Mouse (Mus musculus): ENCODE data around the gene D430041D05Rik. TPM values are rescaled to one million over a fixed set of nuclear protein-coding genes. Genes with fewer than 3 reads are reported as not detected.

Gene D430041D05Rik
- polyA plus RNA-seq, 1 experiment from 2014 or later, result not detected

DNA sequence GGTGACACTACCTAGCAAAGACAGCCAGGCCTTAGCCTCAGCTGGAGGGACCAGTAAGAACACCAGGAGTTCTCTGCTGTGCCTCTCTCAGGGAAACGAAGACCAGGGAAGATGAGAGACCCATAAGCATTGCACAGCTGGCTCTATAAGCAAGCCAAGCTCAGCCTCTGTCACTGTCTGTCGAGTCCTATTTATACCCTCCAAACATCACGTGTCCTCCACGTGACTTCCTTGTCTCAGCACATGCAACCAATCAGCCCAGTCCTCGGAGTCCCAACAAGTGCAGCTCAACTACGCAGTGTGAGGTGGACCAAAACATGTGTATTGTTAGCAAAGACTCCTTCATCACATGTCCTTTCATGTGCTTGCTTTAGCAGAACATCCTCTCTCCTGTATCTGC lies 28.0 kb downstream of the D430041D05Rik start:
- peaks cover 12% of the 10 kb centered on the region for H3K27me3 ChIP-seq
- ATAC-seq (no peak), DNase-seq (ENCODE audit: low read depth, low spot score) (no peak)
- in situ Hi-C loops (cut with MboI; ENCODE audit: low pct_unique_long_range_greater_than_20kb), result no loop called here
- no peak for TF ChIP-seq CTCF (IDR thresholded peaks at IDR 0.05)
- CTCF ChIA-PET, result no interaction called here
- POLR2A ChIA-PET, result no interaction called here

DNA sequence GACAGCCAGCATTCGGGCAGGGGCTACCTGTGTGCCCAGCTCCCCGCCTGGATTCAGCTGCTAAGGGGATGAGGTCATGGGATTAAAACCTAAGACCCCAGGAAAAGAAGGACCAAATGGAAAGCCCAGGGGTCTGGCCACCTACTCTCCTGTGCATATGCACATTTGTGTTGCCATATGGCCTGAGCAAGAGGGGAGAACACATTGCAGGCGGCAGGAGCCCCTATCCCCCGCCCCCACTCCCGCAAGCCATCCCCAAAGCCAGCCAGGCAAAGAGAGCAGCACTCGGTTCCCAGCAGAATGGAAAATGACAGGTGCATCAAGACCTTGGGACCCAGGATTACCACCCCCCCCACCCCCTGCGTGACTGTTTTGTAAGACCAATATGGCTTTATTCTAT lies 31.5 kb downstream of the D430041D05Rik start:
- ChIA-PET POLR2A (no interaction called here), CTCF (no interaction called here)
- in situ Hi-C loops (cut with MboI; ENCODE audit: low pct_unique_long_range_greater_than_20kb), result no loop called here
- no peak for DNase-seq (ENCODE audit: low read depth, low spot score)
- no peak for TF ChIP-seq CTCF (IDR thresholded peaks at IDR 0.05)
- H3K27me3 ChIP-seq, result peaks cover 11% of the 10 kb centered on the region
- no peak for ATAC-seq

DNA sequence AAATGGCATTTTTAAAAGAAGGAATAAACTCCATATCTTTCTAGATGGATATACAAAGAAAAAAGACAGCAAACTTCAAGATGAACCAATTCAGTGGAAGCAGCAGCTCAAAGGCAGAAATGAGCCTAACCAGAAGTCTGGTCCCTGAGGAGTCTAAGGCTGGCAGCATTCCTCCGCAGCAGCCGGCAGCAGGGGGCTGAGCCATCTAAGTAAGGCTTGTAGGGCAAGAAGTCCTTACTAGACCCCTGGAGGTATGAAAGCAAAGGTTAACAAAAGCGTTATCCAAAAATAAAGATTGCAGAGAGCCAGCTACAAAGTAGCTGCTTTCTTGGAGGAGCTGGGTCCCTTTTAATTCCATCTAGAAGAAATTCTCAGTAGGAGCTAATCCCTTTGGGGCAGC lies 32.0 kb downstream of the D430041D05Rik start:
- no peak for DNase-seq (ENCODE audit: low read depth, low spot score)
- TF ChIP-seq CTCF (IDR thresholded peaks at IDR 0.05), result no peak
- POLR2A ChIA-PET, result no interaction called here
- CTCF ChIA-PET, result no interaction called here
- in situ Hi-C loops (cut with MboI; ENCODE audit: low pct_unique_long_range_greater_than_20kb), result no loop called here
- peaks cover 16% of the 10 kb centered on the region for H3K27me3 ChIP-seq
- ATAC-seq, result no peak

DNA sequence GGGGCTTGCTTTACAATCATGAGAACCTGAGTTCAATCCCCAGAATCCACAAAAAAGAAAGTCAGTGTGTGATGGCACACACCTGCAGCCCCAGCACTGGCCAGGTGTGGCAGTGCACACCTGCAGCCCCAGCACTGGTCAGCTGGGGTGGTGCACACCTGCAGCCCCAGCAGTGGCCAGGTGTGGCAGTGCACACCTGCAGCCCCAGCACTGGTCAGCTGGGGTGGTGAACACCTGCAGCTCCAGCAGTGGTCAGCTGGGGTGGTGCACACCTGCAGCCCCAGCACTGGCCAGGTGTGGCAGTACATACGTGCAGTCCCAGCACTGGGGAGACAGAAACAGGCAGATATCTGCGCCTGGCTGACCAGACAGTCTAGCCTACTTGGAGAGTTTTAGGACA lies 32.8 kb downstream of the D430041D05Rik start:
- POLR2A ChIA-PET, result no interaction called here
- CTCF ChIA-PET, result interaction anchor here (1.1 kb wide), 1 partner anchor 148 kb away, joined by 3 read pairs; no protein-coding TSS in a partner anchor
- peaks cover 17% of the 10 kb centered on the region for H3K27me3 ChIP-seq
- TF ChIP-seq CTCF (IDR thresholded peaks at IDR 0.05), result no peak
- ATAC-seq, result no peak
- in situ Hi-C loops (cut with MboI; ENCODE audit: low pct_unique_long_range_greater_than_20kb), result no loop called here
- DNase-seq (ENCODE audit: low read depth, low spot score), result no peak

DNA sequence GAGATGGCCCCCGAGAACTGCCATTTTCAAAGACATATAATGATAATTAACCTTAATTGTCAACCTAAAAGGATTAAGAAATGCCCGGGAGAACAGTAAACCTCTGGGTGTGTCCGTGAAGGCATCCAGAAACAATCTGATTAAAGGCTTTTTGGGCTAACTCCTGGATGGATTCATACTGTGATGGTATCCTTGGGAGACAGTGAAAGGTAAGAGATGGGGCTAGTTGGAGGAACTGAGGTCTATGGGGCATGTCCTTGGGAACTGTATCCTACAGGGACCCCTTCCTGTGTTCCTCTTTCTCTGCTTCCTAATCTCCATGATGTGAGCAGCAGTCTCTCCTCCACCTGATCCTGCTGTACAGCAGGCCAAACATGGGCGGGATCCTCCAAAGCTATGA lies 38.7 kb downstream of the D430041D05Rik start:
- in situ Hi-C loops (cut with MboI; ENCODE audit: low pct_unique_long_range_greater_than_20kb), result no loop called here
- POLR2A ChIA-PET, result no interaction called here

DNA sequence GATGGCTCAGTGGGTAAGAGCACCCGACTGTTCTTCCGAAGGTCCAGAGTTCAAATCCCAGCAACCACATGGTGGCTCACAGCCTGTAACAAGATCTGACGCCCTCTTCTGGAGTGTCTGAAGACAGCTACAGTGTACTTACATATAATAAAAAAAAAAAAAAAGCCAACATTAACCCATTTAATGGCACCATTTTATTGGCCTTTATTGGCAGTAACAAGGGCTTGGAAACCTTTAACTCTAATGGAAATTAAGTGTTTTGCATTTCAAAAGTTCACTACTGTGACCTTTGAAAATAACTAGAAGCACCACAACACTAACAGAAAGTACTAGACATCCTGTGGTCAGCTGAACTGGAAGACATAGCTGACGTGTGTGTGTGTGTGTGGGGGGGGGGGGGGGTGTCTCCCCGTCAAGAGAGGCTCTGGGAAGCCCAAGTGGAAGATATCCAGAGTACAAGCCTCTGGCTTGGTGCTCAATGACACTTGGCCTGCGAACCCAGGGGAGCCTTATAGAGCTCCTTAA lies 39.1 kb downstream of the D430041D05Rik start:
- peaks cover 16% of the 10 kb centered on the region for H3K27me3 ChIP-seq
- no peak for DNase-seq (ENCODE audit: low read depth, low spot score)
- POLR2A ChIA-PET, result no interaction called here
- in situ Hi-C loops (cut with MboI; ENCODE audit: low pct_unique_long_range_greater_than_20kb), result no loop called here
- no peak for TF ChIP-seq CTCF (IDR thresholded peaks at IDR 0.05)
- ATAC-seq, result no peak
- CTCF ChIA-PET, result no interaction called here

More for the DNA sequence above, 38.7 kb downstream of the D430041D05Rik start:
- CTCF ChIA-PET, result no interaction called here
- peaks cover 16% of the 10 kb centered on the region for H3K27me3 ChIP-seq
- DNase-seq (ENCODE audit: low read depth, low spot score) (no peak), ATAC-seq (no peak)
- no peak for TF ChIP-seq CTCF (IDR thresholded peaks at IDR 0.05)

DNA sequence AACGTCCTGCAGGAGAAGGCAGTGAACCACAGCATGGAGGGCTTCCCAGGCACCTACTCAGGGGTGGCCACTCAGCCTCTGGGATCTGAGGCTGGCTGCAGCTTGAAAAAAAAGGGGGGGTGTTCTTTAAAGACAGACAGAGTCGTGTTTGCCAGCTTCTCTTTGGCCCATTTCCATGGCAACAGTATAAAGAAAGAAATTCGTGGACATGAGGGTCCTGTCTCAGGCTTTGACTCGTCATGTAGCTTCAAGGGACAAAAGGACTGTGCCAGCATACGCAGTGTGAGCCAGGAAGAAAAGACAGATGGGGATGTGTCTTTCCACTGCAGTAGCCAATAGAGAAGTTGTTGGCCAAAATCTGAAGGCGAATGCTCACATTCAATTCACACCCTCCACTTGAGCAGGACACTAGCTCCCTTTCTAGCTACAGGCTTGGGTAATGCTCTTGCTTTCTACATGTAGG lies 42.9 kb downstream of the D430041D05Rik start:
- in situ Hi-C loops (cut with MboI; ENCODE audit: low pct_unique_long_range_greater_than_20kb), result no loop called here
- peaks cover 6% of the 10 kb centered on the region for H3K27me3 ChIP-seq
- ATAC-seq, result no peak
- ChIA-PET POLR2A (no interaction called here), CTCF (no interaction called here)
- TF ChIP-seq CTCF (IDR thresholded peaks at IDR 0.05), result no peak
- DNase-seq (ENCODE audit: low read depth, low spot score), result no peak

DNA sequence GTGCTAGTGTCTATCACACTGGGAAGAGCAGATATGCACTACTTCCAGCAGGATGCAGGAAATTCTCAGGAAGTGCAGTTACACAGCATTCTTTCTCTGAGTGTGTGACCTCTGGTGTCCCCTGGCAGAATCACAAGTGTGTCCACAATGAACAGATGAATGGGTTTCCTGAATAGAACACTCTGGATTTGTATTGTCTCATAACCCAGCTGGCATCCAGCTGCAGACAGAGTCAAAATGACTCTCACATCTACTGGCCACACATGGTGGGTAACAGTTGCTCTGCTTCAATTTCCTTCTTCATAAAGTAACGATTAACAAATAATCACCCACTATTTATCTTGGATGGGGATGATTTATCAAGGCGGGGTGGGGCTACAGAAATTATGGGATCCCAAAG lies 43.5 kb downstream of the D430041D05Rik start:
- POLR2A ChIA-PET, result no interaction called here
- H3K27me3 ChIP-seq, result peaks cover 6% of the 10 kb centered on the region
- DNase-seq (ENCODE audit: low read depth, low spot score), result no peak
- in situ Hi-C loops (cut with MboI; ENCODE audit: low pct_unique_long_range_greater_than_20kb), result no loop called here
- no peak for TF ChIP-seq CTCF (IDR thresholded peaks at IDR 0.05)
- CTCF ChIA-PET, result no interaction called here
- no peak for ATAC-seq

DNA sequence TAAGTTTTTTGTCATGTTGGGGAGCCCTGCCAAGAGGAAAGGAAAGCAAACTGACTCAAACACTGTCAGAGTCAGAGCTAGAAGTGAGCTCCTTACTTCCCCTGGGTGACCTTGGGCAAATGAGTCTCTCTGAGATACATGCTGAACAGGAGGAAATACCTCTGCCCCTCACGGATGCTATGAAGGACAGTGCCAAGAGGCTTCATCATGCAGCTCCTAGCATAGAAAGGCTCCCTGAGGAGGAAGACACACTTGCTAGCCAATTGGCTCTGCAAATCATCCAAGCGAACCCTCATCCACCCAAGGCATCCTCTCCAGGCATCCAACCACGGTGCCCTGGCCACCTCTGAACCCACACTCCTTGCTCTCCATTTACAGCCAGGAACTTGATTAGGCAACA lies 51.5 kb downstream of the D430041D05Rik start:
- no peak for DNase-seq (ENCODE audit: low read depth, low spot score)
- no peaks in the 10 kb centered on the region for H3K27me3 ChIP-seq
- in situ Hi-C loops (cut with MboI; ENCODE audit: low pct_unique_long_range_greater_than_20kb), result no loop called here
- ChIA-PET CTCF (no interaction called here), POLR2A (no interaction called here)
- no peak for ATAC-seq
- no peak for TF ChIP-seq CTCF (IDR thresholded peaks at IDR 0.05)

DNA sequence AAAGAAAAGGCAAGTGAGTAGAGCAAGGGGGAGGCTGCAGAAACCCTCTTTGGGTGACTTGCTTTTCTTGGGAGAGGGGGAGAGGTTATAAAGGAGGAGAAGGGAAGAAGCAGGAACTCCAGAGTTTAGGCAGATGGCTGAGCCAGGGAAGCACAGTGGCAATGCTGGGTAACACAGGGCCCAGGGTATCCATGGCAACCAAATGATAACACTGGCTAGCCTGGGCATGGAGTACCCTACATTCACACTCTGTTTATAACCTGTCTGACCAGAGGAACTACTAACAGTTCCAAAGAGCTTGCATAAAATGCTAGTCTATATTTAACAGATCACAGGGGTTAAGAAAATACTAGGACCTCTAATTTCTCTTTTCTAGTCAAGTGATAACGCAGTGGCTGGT lies 51.9 kb downstream of the D430041D05Rik start:
- in situ Hi-C loops (cut with MboI; ENCODE audit: low pct_unique_long_range_greater_than_20kb), result no loop called here
- DNase-seq (ENCODE audit: low read depth, low spot score), result no peak
- no peak for TF ChIP-seq CTCF (IDR thresholded peaks at IDR 0.05)
- CTCF ChIA-PET, result no interaction called here
- no peaks in the 10 kb centered on the region for H3K27me3 ChIP-seq
- POLR2A ChIA-PET, result no interaction called here
- no peak for ATAC-seq

DNA sequence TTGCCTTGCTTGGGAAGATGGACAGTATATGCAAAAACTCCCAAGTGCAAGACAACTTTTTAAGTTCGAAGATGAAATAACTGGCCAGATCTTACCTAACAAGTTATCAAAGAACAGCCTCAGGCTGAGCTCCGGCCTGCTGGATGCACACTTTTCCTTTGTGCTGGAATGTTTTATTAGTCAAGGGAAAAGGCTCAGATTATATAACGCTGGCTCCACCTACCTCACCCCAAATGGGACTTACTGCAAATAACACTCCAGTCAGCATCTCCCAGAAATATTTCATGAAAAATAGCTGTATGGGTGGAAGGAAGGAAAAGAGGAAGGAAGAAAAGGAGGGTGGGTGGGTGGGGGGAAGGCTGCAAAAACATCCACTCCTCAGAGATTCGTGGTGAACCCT lies 54.3 kb downstream of the D430041D05Rik start:
- ChIA-PET CTCF (no interaction called here), POLR2A (no interaction called here)
- DNase-seq (ENCODE audit: low read depth, low spot score) (no peak), ATAC-seq (no peak)
- H3K27me3 ChIP-seq, result no peaks in the 10 kb centered on the region
- in situ Hi-C loops (cut with MboI; ENCODE audit: low pct_unique_long_range_greater_than_20kb), result no loop called here
- TF ChIP-seq CTCF (IDR thresholded peaks at IDR 0.05), result no peak

DNA sequence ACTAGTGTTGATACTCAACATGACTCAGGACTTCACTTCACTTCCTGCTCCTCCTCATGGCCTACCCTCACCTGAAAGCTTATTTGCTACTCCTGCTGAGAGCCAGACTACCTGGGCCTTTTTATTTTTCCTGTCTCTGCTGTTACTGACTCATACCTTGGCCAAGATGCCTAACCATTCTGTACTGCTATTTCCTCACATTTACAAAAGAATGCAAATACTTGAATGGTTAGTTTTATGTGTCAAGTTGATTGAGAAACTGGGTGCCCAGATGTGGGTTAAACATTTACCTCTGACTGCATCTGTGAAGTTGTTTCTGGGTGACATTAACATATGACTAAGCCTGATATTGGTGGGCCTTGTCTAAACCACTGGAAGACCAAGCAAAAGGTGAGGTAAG lies 56.7 kb downstream of the D430041D05Rik start:
- POLR2A ChIA-PET, result no interaction called here
- in situ Hi-C loops (cut with MboI; ENCODE audit: low pct_unique_long_range_greater_than_20kb), result no loop called here
- DNase-seq (ENCODE audit: low read depth, low spot score) (no peak), ATAC-seq (no peak)
- no peaks in the 10 kb centered on the region for H3K27me3 ChIP-seq
- no peak for TF ChIP-seq CTCF (IDR thresholded peaks at IDR 0.05)
- CTCF ChIA-PET, result interaction anchor here (0.9 kb wide), 1 partner anchor 16 kb away, joined by 3 read pairs; no protein-coding TSS in a partner anchor
